Mouse (Mus musculus) bone marrow, adult 2 months (tissue): ENCODE results near the gene Cdca4. TPM values are rescaled to one million over a fixed set of nuclear protein-coding genes. Genes with fewer than 3 reads are reported as not detected.

ENCODE experiments used
- H3K27ac ChIP-seq: fragments of 200-500 bp; 2 replicates; pipeline ENCODE4 v1.5.1; 2012; ENCODE audit warnings: low read depth, mild to moderate bottlenecking, control low read depth, inconsistent platforms, low read length; ENCODE audit not compliant: control insufficient read depth, poor library complexity, insufficient read depth
- H3K4me1 ChIP-seq: fragments of 200-500 bp; 2 replicates; pipeline ENCODE4 v1.6.1; 2011; ENCODE audit warnings: low read length; ENCODE audit not compliant: control insufficient read depth, insufficient read depth
- H3K4me3 ChIP-seq: fragments of 200-500 bp; replicated peaks from 2 replicates; pipeline ENCODE3; 2011; ENCODE audit warnings: mild to moderate bottlenecking, low read depth, low read length, control low read depth; ENCODE audit not compliant: control insufficient read depth
- CTCF ChIP-seq: fragments of 200-500 bp; IDR thresholded peaks from 2 replicates; pipeline ENCODE4 v1.5.1; 2011; ENCODE audit warnings: low read length, control low read depth; ENCODE audit not compliant: control insufficient read depth, insufficient read depth
- POLR2A ChIP-seq: fragments of 200-500 bp; IDR thresholded peaks from 2 replicates; pipeline ENCODE4 v1.6.1; 2011; ENCODE audit warnings: low read depth, mild to moderate bottlenecking, control low read depth, low read length, borderline replicate concordance; ENCODE audit not compliant: control insufficient read depth
- WGBS: fragments of 180-500 bp; shearing (Covaris S2); methylation state at CpG from one replicate; pipeline ENCODE4 v1.1.7; 2018; 5-methylcytosine and 5-hydroxymethylcytosine counted together
- polyA plus RNA-seq: library from polyadenylated mRNA; stranded (reverse); fragments of >200 nt; gene quantifications from 2 replicates; pipeline ENCODE4 v1.2.4, GENCODE M21; 2011; ENCODE audit warnings: low replicate concordance; ENCODE audit not compliant: missing spikeins, insufficient read depth, insufficient read length

Cdca4 gene
- polyA plus RNA-seq, 1 experiment: 40.6 TPM

GRCm38 (mm10) chr12:112861911-112862321, 32.7 kb upstream of the Cdca4 start:
- TF ChIP-seq POLR2A: no peak
- no peak for TF ChIP-seq CTCF
- H3K4me3 ChIP-seq: no peak overlapping the region
- H3K4me1 ChIP-seq: peaks cover 17% of the 10 kb centered on the region
- H3K27ac ChIP-seq: peak overlapping the region; percentile 8; the same call in 1 of the 2 replicates
- 62% methylated on average over 9 of the region's 9 CpGs for WGBS

DNA sequence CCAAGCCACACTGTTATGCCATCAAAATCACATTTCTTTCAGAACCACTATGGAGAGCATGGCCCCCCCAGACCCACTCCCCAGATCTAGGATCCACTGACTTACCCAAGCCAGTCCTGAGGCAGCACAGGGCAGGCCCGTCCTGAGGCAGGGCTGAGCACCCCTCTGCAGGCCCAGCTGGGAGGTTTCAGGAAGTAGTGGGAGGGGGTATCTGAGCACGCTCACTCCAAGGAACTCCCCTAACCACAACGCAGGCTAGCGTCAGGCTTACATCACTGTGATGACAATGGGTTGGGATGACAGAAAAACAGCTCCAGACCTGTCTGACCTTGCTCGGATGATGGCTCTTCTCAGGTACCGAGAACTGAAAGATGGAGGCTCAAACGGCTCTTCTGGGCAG, 31.5 kb upstream of the Cdca4 start:
- WGBS: 8% methylated on average over 7 of the region's 7 CpGs
- TF ChIP-seq POLR2A: peak; percentile 64; the same call in 1 of the 2 replicates
- TF ChIP-seq CTCF: no peak
- peak overlapping the region; percentile 35 for H3K27ac ChIP-seq
- H3K4me3 ChIP-seq: peak overlapping the region; percentile 47
- peaks cover 17% of the 10 kb centered on the region for H3K4me1 ChIP-seq

GRCm38 (mm10) chr12:112859930-112860329, 30.7 kb upstream of the Cdca4 start:
- under 1% methylated on average over 8 of the region's 8 CpGs for WGBS
- TF ChIP-seq CTCF (no peak), POLR2A (no peak)
- peak overlapping the region; percentile 47 for H3K4me3 ChIP-seq
- H3K4me1 ChIP-seq: peaks cover 15% of the 10 kb centered on the region
- H3K27ac ChIP-seq: peak overlapping the region; percentile 11

DNA sequence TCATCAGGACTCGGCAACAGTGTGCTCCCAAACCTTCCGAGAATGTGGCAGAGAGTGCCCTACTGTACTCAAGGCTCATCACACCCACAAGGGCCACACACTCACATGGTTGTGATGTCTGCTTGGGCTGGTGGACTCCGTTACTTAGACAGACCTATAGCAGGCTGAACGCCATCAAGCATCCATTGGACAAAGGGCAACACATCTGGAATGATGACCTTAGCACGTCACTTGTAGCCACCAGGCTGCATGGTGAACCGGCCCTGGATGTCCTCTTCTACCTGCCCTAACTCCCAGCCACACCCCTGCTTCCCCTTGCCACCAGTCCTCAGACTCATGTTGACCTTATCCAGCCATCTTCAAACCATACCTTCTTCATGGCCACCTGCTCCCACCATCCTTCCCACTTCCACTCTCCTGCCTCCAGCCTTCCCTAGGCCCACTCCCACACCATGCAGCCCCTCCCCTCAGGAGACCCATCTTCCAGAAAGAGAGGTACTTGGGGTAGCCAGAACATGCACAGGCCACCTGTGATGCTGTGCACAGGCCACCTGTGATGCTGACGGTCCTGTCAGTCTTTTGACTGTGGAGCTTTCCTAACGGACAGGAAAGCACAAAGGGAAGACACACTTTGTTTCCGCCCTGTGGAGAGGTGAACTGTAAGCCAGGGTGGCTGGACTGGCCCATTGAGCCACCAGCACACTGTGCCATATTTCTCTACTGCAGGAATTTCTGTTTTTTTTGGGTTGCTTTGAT, 29.5 kb upstream of the Cdca4 start:
- no peak overlapping the region for H3K27ac ChIP-seq
- peaks cover 11% of the 10 kb centered on the region for H3K4me1 ChIP-seq
- H3K4me3 ChIP-seq: no peak overlapping the region
- 81% methylated on average over 9 of the region's 9 CpGs for WGBS
- TF ChIP-seq CTCF: no peak
- TF ChIP-seq POLR2A: no peak

GRCm38 (mm10) chr12:112857021-112857925, 28.1 kb upstream of the Cdca4 start:
- peak overlapping the region; percentile 12 for H3K27ac ChIP-seq
- peaks cover 12% of the 10 kb centered on the region for H3K4me1 ChIP-seq
- TF ChIP-seq POLR2A: no peak
- no peak for TF ChIP-seq CTCF
- no peak overlapping the region for H3K4me3 ChIP-seq
- 36% methylated on average over 9 of the region's 9 CpGs for WGBS

- H3K4me3 ChIP-seq: no peak overlapping the region
- peaks cover 12% of the 10 kb centered on the region for H3K4me1 ChIP-seq
- H3K27ac ChIP-seq: no peak overlapping the region; the same call in 1 of the 2 replicates
- TF ChIP-seq POLR2A: no peak
- 89% methylated on average over 3 of the region's 3 CpGs for WGBS
Observed at GRCm38 (mm10) chr12:112856338-112856737, 27.1 kb upstream of the Cdca4 start.

- Histone ChIP-seq H3K4me1 (peaks cover 12% of the 10 kb centered on the region), H3K4me3 (no peak overlapping the region), H3K27ac (peak overlapping the region; percentile 57)
- 40% methylated on average over 7 of the region's 7 CpGs for WGBS
- TF ChIP-seq POLR2A (no peak), CTCF (no peak)
Observed at GRCm38 (mm10) chr12:112854610-112855333, 25.5 kb upstream of the Cdca4 start.

DNA sequence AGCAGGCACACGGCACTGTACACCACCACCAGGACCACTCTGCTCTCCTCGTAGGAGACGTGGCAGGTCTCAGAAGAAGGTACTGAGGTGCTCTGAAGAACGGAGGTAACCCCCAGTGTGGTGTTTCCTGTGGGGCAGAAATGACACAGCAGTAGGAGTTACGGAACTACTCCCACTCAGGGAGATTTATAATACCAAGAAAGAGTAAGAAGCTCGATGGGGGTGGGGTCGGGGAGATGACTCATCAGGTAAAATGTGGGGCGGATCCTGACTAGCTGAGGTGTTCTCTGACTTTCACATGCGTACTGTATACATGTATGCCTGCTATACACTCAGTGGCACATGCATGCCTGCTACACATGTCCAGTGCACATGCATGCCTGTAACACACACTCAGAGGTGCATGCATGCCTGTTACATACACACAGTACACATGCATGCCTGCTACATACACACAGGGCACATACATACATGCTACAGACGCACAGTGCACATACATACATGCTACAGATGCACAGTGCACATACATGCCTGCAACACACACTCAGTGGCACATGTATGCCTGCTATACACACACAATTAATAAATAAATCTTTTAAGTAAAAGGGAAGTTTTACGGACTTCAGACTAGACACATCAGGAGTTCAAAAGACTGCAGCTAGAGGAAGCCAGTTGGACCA, 24.0 kb upstream of the Cdca4 start:
- Histone ChIP-seq H3K27ac (no peak overlapping the region), H3K4me3 (no peak overlapping the region), H3K4me1 (peaks cover 8% of the 10 kb centered on the region)
- no peak for TF ChIP-seq POLR2A
- TF ChIP-seq CTCF: no peak
- 43% methylated on average over 11 of the region's 11 CpGs for WGBS
